Mouse (Mus musculus) heart, embryonic 12.5 days (tissue): ENCODE results near the gene F8. TPM values are rescaled to one million over a fixed set of nuclear protein-coding genes. Genes with fewer than 3 reads are reported as not detected.
A peak's percentile ranks its signal among the peaks of the same experiment; 100 is the strongest.

Source experiments
- ATAC-seq: fragments of 200-750 bp; cut with Nextera tagmentation; 2 replicates; pipeline ENCODE4 v1.8.0; 2017; ENCODE audit warnings: moderate TSS enrichment, moderate library complexity; ENCODE audit not compliant: insufficient number of reproducible peaks, low FRiP score
- H3K27ac ChIP-seq: fragments of 300-500 bp; sonication (generic); 2 replicates; pipeline ENCODE4 v1.5.1; 2016; ENCODE audit warnings: mild to moderate bottlenecking, moderate library complexity; ENCODE audit not compliant: poor library complexity, severe bottlenecking
- H3K27me3 ChIP-seq: fragments of 300-500 bp; sonication (generic); replicated peaks from 2 replicates; pipeline ENCODE4 v1.6.1; 2016; ENCODE audit warnings: mild to moderate bottlenecking, moderate library complexity
- H3K36me3 ChIP-seq: fragments of 300-500 bp; sonication (generic); 2 replicates; pipeline ENCODE4 v1.6.1; 2016; ENCODE audit warnings: mild to moderate bottlenecking, moderate library complexity
- H3K4me1 ChIP-seq: fragments of 300-500 bp; sonication (generic); replicated peaks from 2 replicates; pipeline ENCODE4 v1.6.1; 2016; ENCODE audit warnings: mild to moderate bottlenecking
- H3K4me2 ChIP-seq: fragments of 300-500 bp; sonication (generic); 2 replicates; pipeline ENCODE4 v1.6.1; 2016; ENCODE audit warnings: mild to moderate bottlenecking, moderate library complexity
- H3K4me3 ChIP-seq: fragments of 300-500 bp; sonication (generic); 2 replicates; pipeline ENCODE4 v1.5.1; 2016; ENCODE audit warnings: mild to moderate bottlenecking
- H3K9ac ChIP-seq: fragments of 300-500 bp; sonication (generic); 2 replicates; pipeline ENCODE4 v1.6.1; 2016; ENCODE audit warnings: mild to moderate bottlenecking, moderate library complexity
- H3K9me3 ChIP-seq: fragments of 300-500 bp; sonication (generic); replicated peaks from 2 replicates; pipeline ENCODE4 v1.6.1; 2016; ENCODE audit warnings: mild to moderate bottlenecking, moderate library complexity
- WGBS: fragments of 180-500 bp; shearing (Covaris S2); methylation state at CpG from one replicate; pipeline ENCODE4 v1.1.7; 2016; 5-methylcytosine and 5-hydroxymethylcytosine counted together
- polyA plus RNA-seq: library from polyadenylated mRNA; unstranded; fragments of >200 nt; fragmentation: Nextera tagmentation; extraction: Ambion mirVana; gene quantifications from 2 replicates; pipeline ENCODE4 v1.2.1, GENCODE M21; 2016

Gene F8
- polyA plus RNA-seq, 1 experiment from 2014 or later, result 1.8 TPM

- H3K4me1 ChIP-seq, result no peaks in the 10 kb centered on the region
- ATAC-seq, result no peak
- no peak overlapping the region for H3K9ac ChIP-seq
- H3K36me3 ChIP-seq, result no peaks in the 10 kb centered on the region
- H3K27me3 ChIP-seq, result no peaks in the 10 kb centered on the region
- H3K9me3 ChIP-seq, result no peaks in the 10 kb centered on the region
- H3K4me2 ChIP-seq, result no peak overlapping the region
- no peak overlapping the region for H3K4me3 ChIP-seq
- 69% methylated on average over 2 of the region's 2 CpGs for WGBS
- H3K27ac ChIP-seq, result no peak overlapping the region
Observed at GRCm38 (mm10) chrX:75137729-75138128, 244.7 kb downstream of the F8 start.

DNA sequence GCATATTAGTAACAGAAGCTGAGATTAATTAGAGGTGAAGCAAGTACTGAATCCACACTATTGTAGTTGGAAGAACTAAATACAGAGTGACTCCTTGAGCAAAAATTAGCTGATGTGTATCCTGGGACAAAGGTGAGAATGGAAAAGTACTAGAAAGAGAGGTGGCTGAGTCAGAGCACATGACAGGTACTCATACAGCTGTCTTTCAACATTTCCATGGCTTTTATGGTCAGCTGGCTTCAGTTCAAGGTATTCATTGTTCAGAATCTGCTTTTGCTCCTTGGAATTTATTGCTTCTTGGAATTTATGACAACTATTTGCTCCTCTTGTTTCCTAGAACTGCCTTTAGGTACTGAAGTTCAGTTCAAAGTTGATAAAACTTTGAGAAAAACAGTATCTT, 245.5 kb downstream of the F8 start:
- Histone ChIP-seq H3K27me3 (no peaks in the 10 kb centered on the region), H3K27ac (no peak overlapping the region), H3K36me3 (no peaks in the 10 kb centered on the region), H3K4me2 (no peak overlapping the region), H3K9ac (no peak overlapping the region), H3K4me1 (no peaks in the 10 kb centered on the region), H3K9me3 (no peaks in the 10 kb centered on the region), H3K4me3 (no peak overlapping the region)
- ATAC-seq, result no peak

GRCm38 (mm10) chrX:75130467-75131160, 251.8 kb downstream of the F8 start, which contains the start of gene Mpp1:
Gene Mpp1 (minus strand): TSS chrX:75131016.
- ATAC-seq, result peak; percentile 96
- Histone ChIP-seq H3K9me3 (no peaks in the 10 kb centered on the region), H3K36me3 (no peaks in the 10 kb centered on the region; the same call in 1 of the 2 replicates), H3K4me1 (no peaks in the 10 kb centered on the region), H3K4me3 (peak within 1 kb of the TSS; percentile 60), H3K27me3 (no peaks in the 10 kb centered on the region), H3K4me2 (peak within 1 kb of the TSS; percentile 67), H3K27ac (peak within 1 kb of the TSS; percentile 62), H3K9ac (peak within 1 kb of the TSS; percentile 83)
- 17% methylated on average over 36 of the region's 36 CpGs for WGBS

DNA sequence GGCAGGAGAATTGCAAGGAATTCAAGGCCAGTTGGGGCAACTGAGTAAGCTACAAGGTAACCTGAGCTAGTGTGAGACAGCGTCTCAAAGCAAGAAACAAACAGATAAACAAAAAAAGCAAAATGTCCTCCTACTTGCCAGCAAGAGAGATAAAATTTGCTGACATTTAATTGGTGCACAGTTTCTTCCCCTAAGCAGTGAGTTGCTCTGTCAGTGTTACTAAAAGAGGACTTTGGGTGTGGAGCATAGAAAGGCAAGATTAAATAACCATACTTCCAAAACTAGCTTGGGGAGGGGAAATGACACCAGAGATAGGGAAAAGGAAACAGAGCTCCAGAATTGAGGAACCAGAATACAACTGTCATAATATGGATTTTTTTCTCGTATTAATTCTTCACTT, 252.9 kb downstream of the F8 start:
- Histone ChIP-seq H3K9ac (no peak overlapping the region), H3K4me1 (no peaks in the 10 kb centered on the region), H3K36me3 (peaks cover 8% of the 10 kb centered on the region), H3K27ac (no peak overlapping the region), H3K9me3 (no peaks in the 10 kb centered on the region), H3K4me3 (no peak overlapping the region), H3K4me2 (0 out of 2 replicates have a peak overlapping the region, but pooled peaks have one; percentile 13), H3K27me3 (no peaks in the 10 kb centered on the region)
- no peak for ATAC-seq
- WGBS, result 61% methylated on average over 2 of the region's 2 CpGs

- H3K9me3 ChIP-seq, result no peaks in the 10 kb centered on the region
- no peaks in the 10 kb centered on the region for H3K4me1 ChIP-seq
- no peak for ATAC-seq
- peaks cover 8% of the 10 kb centered on the region for H3K36me3 ChIP-seq
- H3K27ac ChIP-seq, result no peak overlapping the region
- H3K9ac ChIP-seq, result no peak overlapping the region
- no peak overlapping the region for H3K4me2 ChIP-seq
- H3K4me3 ChIP-seq, result no peak overlapping the region
- no peaks in the 10 kb centered on the region for H3K27me3 ChIP-seq
Observed at GRCm38 (mm10) chrX:75128333-75128980, 254.0 kb downstream of the F8 start.

DNA sequence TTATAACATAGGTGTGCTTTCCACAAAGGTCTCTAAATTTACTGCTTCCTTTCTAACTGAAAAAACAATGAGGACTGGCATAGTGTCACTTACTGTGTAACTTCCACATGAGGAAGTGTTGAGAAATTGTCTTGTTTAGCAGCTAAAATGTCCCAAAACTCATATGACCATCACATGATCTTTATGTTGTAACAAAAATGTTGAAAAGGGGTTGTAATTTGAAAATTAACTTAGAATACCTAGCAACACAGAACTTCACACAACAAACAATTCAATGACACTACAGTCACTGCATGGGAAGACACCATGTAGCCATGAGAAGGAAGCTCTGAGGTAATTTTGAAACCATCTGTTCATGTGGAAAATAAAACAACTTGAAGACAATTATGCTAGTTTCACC, 255.5 kb downstream of the F8 start:
- Histone ChIP-seq H3K4me3 (no peak overlapping the region), H3K4me2 (no peak overlapping the region), H3K27me3 (no peaks in the 10 kb centered on the region), H3K4me1 (no peaks in the 10 kb centered on the region), H3K36me3 (peaks cover 8% of the 10 kb centered on the region), H3K9ac (no peak overlapping the region), H3K9me3 (no peaks in the 10 kb centered on the region), H3K27ac (no peak overlapping the region)
- no peak for ATAC-seq

GRCm38 (mm10) chrX:75125606-75126005, 256.8 kb downstream of the F8 start:
- no peaks in the 10 kb centered on the region for H3K9me3 ChIP-seq
- no peak for ATAC-seq
- H3K4me1 ChIP-seq, result no peaks in the 10 kb centered on the region
- H3K27me3 ChIP-seq, result no peaks in the 10 kb centered on the region
- no peak overlapping the region for H3K4me2 ChIP-seq
- no peak overlapping the region for H3K27ac ChIP-seq
- H3K4me3 ChIP-seq, result no peak overlapping the region
- H3K36me3 ChIP-seq, result peaks cover 8% of the 10 kb centered on the region
- no peak overlapping the region for H3K9ac ChIP-seq
- WGBS, result 61% methylated on average over 3 of the region's 3 CpGs

Other genes starting within 250 kb of the F8 start
- not detected in 2 replicates for gene Smim9, start 218.8 kb downstream of the F8 start, polyA plus RNA-seq
- 69.8 and 70.2 TPM in 2 replicates for gene Fundc2, start 216 bp downstream of the F8 start, polyA plus RNA-seq
- 19.6 and 20.1 TPM in 2 replicates for gene Cmc4, start 34.0 kb upstream of the F8 start, polyA plus RNA-seq
- 7.3 TPM in 2 replicates for gene Mtcp1, start 34.0 kb upstream of the F8 start, polyA plus RNA-seq
- 46.1 and 46.7 TPM in 2 replicates for gene Brcc3, start 34.0 kb upstream of the F8 start, polyA plus RNA-seq
- 172 and 176 TPM in 2 replicates for gene Vbp1, start 131.7 kb upstream of the F8 start, polyA plus RNA-seq
- gene Rab39b, start 195.6 kb upstream of the F8 start, polyA plus RNA-seq, result 0.67 and 0.68 TPM in 2 replicates